Mouse (Mus musculus) ES-Bruce4 (cell line): ENCODE data around the gene Wee1.

Experiments
- CTCF ChIP-seq: IDR thresholded peaks from one replicate; pipeline ENCODE4 v1.8.1; 2011; ENCODE audit warnings: low read depth, low read length
- POLR2A ChIP-seq: IDR thresholded peaks from one replicate; pipeline ENCODE4 v1.8.1; 2011; ENCODE audit warnings: low read length; ENCODE audit not compliant: insufficient read depth

DNA sequence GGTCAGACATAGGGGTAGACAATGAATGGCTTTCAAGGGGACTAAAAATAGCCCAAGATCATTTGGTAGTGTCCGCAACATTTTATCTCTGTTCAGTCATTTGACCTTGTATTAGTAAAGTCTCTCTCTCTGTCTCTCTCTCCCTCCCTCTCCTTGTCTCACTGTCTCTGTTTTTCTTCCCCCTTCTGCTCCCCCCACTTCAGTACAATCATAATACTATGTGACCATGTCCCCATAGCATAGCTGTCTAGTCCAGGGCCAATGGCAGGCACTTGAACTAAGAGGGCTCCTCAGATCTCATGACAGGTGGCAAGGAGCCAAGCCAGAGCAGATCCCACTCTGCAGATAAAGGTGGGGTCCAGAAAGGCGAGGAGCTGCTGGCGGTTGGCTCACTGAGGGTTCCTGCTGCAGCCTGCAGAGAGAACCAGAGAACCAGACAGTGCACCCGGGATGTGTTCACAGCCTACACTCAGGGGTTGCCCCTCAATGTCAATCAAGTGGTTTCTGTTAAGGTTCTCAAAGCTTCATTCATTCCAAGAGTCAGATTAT lies 34.9 kb downstream of the Wee1 start:
- no peak for TF ChIP-seq CTCF
- no peak for TF ChIP-seq POLR2A
